Mouse (Mus musculus) frontal cortex, postnatal 10 days (tissue): ENCODE measurements at regions not wholly inside any gene's neighbourhood (a gene's known extent, or its start where the extent isn't known, plus 50 kb on each side); places are given as distances from the start of the nearest gene placed in this dataset.
A peak's percentile ranks its signal among the peaks of the same experiment; 100 is the strongest.

ENCODE experiments used
- DNase-seq, 2 experiments: peaks; one replicate each; pipeline ENCODE4 v3.0.0; 2022; ENCODE audit warnings: low spot score in 2 of 2, mixed read lengths in 1 of 2

- no peak for DNase-seq
These were observed 77.6 kb upstream of the Kctd3 start for GRCm38 (mm10) chr1:189085245-189085644.

DNA sequence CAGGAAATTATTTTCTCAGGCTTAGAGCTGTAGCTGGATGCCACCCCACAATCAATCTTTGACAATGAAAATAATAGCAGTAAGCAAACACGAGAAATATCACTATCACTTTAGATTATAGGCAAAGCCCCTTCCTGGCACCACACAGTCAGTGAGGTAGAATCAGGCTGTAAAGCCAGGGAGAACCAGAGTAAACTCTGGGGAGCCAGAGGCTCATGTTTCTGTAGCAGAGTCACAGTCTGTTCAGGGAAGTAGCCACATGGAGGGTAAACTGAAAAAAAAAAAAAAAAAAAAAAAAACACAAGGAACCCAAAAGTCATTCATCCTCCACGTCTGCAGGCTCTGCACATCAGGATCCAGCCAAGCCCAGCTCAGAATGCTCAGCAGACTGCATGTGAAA is 73.6 kb upstream of the Kctd3 start:
- no peak for DNase-seq

DNA sequence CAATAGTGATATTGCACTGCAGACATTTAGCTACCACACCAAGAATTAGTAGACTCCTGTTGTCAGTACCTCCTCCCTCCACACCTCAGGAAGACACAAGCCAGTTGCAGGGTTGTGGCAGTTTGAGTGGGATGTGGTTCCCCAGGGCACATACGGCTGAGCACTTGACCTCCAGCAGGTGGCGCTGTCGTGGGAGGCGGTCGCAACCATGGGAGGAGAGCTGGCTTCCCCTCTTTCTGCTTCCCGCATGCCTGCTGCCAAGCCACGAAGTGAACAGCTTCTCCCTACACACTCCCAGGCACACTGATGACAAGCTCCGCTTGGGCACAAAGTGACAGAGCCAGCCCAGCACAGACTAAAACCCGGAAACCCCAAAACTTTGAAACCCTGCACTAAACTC is 73.2 kb upstream of the Kctd3 start:
- peak; percentile 15 to 34 for DNase-seq

DNA sequence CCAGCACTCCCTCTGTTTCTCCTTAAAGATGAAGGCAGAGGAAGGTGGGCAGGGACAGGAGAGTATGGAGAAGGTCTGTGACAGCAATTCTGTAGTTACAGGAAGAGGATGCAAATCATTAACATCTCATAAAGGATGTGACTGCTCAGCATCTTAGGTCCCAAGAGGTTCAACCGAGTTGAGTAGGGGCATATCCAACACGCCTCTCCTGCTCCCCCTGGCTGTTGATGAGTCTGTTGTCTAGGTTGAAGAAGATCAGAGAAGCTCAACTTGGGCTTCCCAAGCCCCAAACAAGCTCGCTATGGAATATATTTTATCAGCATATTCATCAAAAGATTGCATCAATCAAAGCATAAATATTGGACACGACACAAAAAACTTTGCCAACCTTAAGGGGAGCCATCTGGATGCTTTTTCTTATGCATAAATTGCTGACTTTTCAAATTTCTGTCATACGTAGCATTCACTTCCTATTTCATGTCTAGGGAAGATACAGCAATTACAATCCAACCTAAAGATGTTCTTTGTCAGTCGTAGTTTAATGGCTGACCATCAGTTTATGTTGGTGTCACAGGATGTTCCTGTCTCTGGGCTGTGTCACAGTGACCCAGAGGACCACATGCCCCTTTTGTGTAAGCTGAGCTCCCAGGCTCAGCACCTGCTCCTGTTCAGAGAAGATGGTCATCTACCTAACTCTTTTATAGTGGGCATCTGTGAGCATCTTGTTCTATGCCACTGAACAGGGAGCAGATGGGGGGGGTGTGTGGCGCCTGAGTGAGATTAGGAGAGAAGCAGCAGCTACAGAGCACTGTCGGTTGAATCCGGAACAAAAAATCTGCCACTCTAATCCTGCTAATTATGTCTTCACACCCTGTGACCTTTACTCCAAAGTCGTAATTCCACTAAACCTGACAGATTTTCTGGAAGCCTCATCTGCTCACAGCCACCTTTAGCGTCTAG is 72.1 kb upstream of the Kctd3 start:
- no peak for DNase-seq

DNA sequence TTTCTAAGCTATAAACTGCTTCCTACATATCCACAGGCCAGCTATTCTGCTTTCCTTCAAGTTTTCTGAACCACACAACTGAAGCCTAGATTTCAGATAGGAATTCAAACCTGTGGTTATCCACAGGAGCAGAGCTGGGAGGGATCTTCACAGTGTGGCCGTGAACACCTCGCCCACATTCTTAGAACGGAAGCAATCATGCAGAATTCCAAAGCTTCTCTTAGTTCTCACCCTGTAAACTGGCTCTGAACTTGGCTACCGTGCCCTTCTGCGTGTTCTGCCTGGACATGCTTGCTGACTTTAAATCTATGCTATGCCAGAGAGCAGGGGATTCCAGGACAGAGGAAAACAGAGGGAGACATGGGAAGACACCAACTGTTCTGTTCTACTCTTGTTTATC is 70.2 kb upstream of the Kctd3 start:
- DNase-seq = no peak

DNA sequence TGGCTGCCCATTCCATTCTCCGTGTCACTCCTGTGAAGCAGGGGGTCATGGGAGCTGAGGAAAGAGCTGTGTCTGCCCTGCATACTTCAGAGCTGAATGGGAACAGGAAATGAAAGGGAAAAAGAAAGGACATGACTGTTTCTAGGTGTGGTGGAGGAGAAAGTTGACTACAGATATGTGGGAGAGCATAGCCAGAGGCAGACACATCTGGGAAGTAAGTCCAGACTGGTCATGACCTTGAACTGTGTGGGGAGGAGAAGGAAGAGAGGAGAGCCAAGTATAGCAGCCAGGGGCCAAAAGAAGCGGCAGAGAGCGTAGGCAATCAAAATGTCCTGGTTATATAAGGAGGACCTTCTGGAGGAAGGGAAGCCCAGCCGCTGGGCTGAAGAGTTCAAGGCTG is 68.6 kb upstream of the Kctd3 start:
- no peak for DNase-seq

DNA sequence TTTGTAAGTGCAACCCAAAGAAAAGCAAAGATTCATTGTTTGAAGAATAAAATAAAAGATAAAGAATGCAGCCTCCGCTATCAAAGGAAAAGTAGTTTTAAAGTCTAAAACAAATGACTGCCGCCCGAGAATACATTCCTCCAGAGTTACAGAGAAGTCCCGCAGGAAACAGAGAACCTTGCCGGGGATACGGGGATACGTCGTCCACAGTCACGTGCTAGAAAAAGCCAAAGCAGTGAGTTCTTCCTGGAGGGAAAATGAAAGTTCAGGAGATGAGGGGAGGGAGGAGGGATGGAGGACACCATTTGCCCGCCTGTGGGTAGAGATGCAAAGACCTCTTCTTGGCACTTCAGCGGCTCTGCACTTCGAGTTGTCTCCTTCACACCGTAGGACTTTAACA is 68.0 kb upstream of the Kctd3 start:
- DNase-seq = no peak

GRCm38 (mm10) chr1:189072516-189072915 is 64.9 kb upstream of the Kctd3 start:
- DNase-seq = no peak

DNA sequence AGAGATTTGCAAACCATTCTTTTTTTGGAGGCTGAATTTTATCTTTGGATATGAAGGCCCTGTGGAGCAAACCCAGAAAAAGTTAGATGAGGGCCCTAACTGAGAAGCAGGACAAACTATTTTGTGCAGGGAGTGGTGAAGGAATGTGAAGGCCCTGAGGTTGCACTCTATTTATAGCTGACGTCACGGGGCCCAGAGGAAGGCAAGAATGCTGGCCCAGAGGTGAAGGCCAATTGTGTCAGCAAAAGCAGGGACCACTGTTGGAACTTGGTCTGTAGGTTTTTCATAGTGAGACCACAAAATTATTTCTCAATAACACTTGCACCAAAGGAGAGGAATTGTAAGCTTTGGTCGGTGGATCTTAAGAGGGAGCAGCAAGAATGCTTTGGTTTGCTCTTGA is 60.6 kb upstream of the Kctd3 start:
- no peak for DNase-seq

DNA sequence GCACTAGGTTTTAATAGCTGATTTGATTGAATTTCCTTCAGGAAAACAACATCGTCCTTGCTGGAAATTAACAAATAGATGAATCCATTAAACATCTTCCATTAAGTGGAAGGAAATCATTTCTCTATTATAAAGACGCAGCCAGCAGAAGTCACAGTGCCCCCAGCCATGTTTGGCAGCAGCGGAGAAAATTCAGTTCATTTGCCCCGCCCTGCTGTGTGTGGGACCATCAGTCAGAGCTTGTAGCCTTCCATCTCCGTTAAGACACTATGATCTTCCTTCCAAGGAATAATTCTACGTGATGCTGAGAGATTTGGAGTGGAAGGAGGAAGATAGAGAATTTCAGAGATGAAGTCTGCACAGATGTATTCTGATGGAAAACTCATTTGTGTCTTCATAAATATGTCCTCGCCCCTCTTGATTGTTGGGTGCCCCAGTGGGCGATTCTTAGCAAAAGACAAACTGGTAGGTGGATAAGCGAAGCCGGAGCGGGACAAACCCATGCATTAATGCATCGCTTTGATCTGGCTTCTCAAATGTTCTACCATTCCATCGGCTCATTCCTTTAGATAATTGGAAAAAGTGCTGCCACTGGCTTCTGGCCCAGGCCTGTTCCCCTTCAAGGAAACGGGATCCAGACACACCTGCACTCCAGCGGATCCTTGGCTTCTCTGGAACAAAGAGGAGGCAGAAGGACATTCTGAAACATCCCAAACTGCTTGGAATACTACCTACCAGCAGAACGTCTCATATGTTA is 59.7 kb upstream of the Kctd3 start:
- no peak for DNase-seq

- DNase-seq = no peak
These were observed 59.0 kb upstream of the Kctd3 start for GRCm38 (mm10) chr1:189066446-189067151.

- no peak for DNase-seq
These were observed 57.7 kb upstream of the Kctd3 start for GRCm38 (mm10) chr1:189065152-189065910.

GRCm38 (mm10) chr1:189064629-189065028 is 57.0 kb upstream of the Kctd3 start:
- DNase-seq = no peak

DNA sequence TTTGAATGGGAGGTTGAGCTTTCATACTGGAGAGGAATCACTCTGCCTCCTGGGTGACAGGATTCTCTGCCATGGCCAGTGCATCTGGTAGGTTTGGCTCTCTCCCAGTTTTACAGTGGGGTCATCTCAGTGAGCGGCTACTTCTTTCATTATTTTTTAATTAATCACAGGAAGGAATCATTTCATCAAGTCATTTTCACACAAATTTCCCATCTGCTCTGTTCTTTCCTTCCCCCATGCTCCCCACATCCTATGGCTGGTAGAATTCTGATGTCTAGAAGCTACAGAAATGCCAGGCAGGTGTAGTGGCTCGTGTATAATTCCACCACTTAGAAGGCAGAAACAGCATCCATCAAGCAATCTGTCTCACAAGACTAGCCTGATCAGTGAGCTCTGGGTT is 56.1 kb upstream of the Kctd3 start:
- no peak for DNase-seq

GRCm38 (mm10) chr1:189063209-189063608 is 55.6 kb upstream of the Kctd3 start:
- no peak for DNase-seq
